Mouse (Mus musculus) lung, adult 2 months (tissue): Measurements from ENCODE around the gene Rbm39. TPM values are rescaled to one million over a fixed set of nuclear protein-coding genes. Genes with fewer than 3 reads are reported as not detected.

Experiments used
- DNase-seq: peaks from one replicate; pipeline ENCODE4 v3.0.0; 2022
- H3K4me1 ChIP-seq: fragments of 200-500 bp; 2 replicates; pipeline ENCODE4 v1.6.1; 2011; ENCODE audit warnings: low read length; ENCODE audit not compliant: control insufficient read depth, insufficient read depth
- H3K4me3 ChIP-seq: fragments of 200-500 bp; replicated peaks from 2 replicates; pipeline ENCODE3; 2011; ENCODE audit warnings: low read depth, mild to moderate bottlenecking, control low read depth, low read length; ENCODE audit errors: extremely low read depth
- CTCF ChIP-seq: fragments of 200-500 bp; IDR thresholded peaks from 2 replicates; pipeline ENCODE4 v1.5.1; 2011; ENCODE audit warnings: mild to moderate bottlenecking, low read length, control low read depth; ENCODE audit not compliant: insufficient read depth
- POLR2A ChIP-seq: fragments of 200-500 bp; IDR thresholded peaks from 2 replicates; pipeline ENCODE4 v1.6.1; 2011; ENCODE audit warnings: low read depth, mild to moderate bottlenecking, control low read depth, low read length, borderline replicate concordance; ENCODE audit errors: extremely low read depth
- WGBS: fragments of 180-500 bp; shearing (Covaris S2); methylation state at CpG from one replicate; pipeline ENCODE4 v1.1.7; 2018; 5-methylcytosine and 5-hydroxymethylcytosine counted together
- polyA plus RNA-seq: library from polyadenylated mRNA; depleted of rRNA; stranded (reverse); fragments of >200 nt; gene quantifications from 2 replicates; pipeline ENCODE4 v1.2.3, GENCODE M21; 2012; rRNA removed

The Rbm39 gene
- polyA plus RNA-seq: 65.2 and 81.0 TPM in 2 replicates

GRCm38 (mm10) chr2:156180094-156180821 lies at the start of gene Rbm39:
Gene Rbm39 (minus strand): TSS chr2:156180238.
- Histone ChIP-seq H3K4me1 (peaks cover 17% of the 10 kb centered on the region), H3K4me3 (peak within 1 kb of the TSS; percentile 98)
- peak; percentile 96 for TF ChIP-seq POLR2A
- TF ChIP-seq CTCF: peak; percentile 57; the same call in 1 of the 2 replicates
- WGBS: 1% methylated on average over 47 of the region's 47 CpGs
- DNase-seq: peak; percentile 100

GRCm38 (mm10) chr2:156229171-156229570 lies 49.1 kb upstream of the Rbm39 start:
- no peak for DNase-seq
- 98% methylated on average over 1 of the region's 1 CpGs for WGBS
- H3K4me1 ChIP-seq: no peaks in the 10 kb centered on the region; the same call in 1 of the 2 replicates
- TF ChIP-seq POLR2A (no peak), CTCF (no peak)
- H3K4me3 ChIP-seq: no peak overlapping the region

GRCm38 (mm10) chr2:156227689-156228088 lies 47.7 kb upstream of the Rbm39 start:
- DNase-seq: no peak
- Histone ChIP-seq H3K4me1 (no peaks in the 10 kb centered on the region), H3K4me3 (no peak overlapping the region)
- no peak for TF ChIP-seq POLR2A
- TF ChIP-seq CTCF: no peak
- WGBS: 100% methylated on average over 1 of the region's 1 CpGs

- TF ChIP-seq POLR2A (no peak), CTCF (no peak)
- WGBS: 73% methylated on average over 5 of the region's 5 CpGs
- no peak overlapping the region for H3K4me3 ChIP-seq
- no peak for DNase-seq
- H3K4me1 ChIP-seq: no peaks in the 10 kb centered on the region
These were observed 44.0 kb upstream of the Rbm39 start for GRCm38 (mm10) chr2:156224043-156224442.

- no peak for DNase-seq
- Histone ChIP-seq H3K4me3 (no peak overlapping the region), H3K4me1 (no peaks in the 10 kb centered on the region; the same call in 1 of the 2 replicates)
- no peak for TF ChIP-seq CTCF
- TF ChIP-seq POLR2A: no peak
These were observed 42.1 kb upstream of the Rbm39 start for GRCm38 (mm10) chr2:156222100-156222499.

- DNase-seq: no peak
- no peak for TF ChIP-seq CTCF
- TF ChIP-seq POLR2A: no peak
- Histone ChIP-seq H3K4me1 (no peaks in the 10 kb centered on the region; the same call in 1 of the 2 replicates), H3K4me3 (no peak overlapping the region)
- 46% methylated on average over 1 of the region's 1 CpGs for WGBS
These were observed 37.7 kb upstream of the Rbm39 start for GRCm38 (mm10) chr2:156217786-156218185.

GRCm38 (mm10) chr2:156203917-156204316 lies 23.9 kb upstream of the Rbm39 start:
- Histone ChIP-seq H3K4me1 (peaks cover 13% of the 10 kb centered on the region; the same call in 1 of the 2 replicates), H3K4me3 (no peak overlapping the region)
- no peak for DNase-seq
- TF ChIP-seq CTCF: 0 out of 2 replicates have a peak, but pooled peaks have one; percentile 4
- no peak for TF ChIP-seq POLR2A
- 89% methylated on average over 6 of the region's 6 CpGs for WGBS

GRCm38 (mm10) chr2:156202848-156203437 lies 22.9 kb upstream of the Rbm39 start:
- Histone ChIP-seq H3K4me3 (no peak overlapping the region), H3K4me1 (peaks cover 13% of the 10 kb centered on the region; the same call in 1 of the 2 replicates)
- WGBS: 26% methylated on average over 3 of the region's 3 CpGs
- TF ChIP-seq CTCF (no peak), POLR2A (no peak)
- no peak for DNase-seq

- no peak for TF ChIP-seq CTCF
- no peak for TF ChIP-seq POLR2A
- 88% methylated on average over 4 of the region's 4 CpGs for WGBS
- Histone ChIP-seq H3K4me3 (no peak overlapping the region), H3K4me1 (peaks cover 14% of the 10 kb centered on the region; the same call in 1 of the 2 replicates)
- DNase-seq: no peak
These were observed 21.4 kb upstream of the Rbm39 start for GRCm38 (mm10) chr2:156201486-156201885.

- 34% methylated on average over 3 of the region's 3 CpGs for WGBS
These were observed 19.9 kb upstream of the Rbm39 start for GRCm38 (mm10) chr2:156199944-156200343.

More at GRCm38 (mm10) chr2:156199944-156200343, 19.9 kb upstream of the Rbm39 start:
- TF ChIP-seq POLR2A (no peak), CTCF (no peak)
- Histone ChIP-seq H3K4me1 (peaks cover 18% of the 10 kb centered on the region), H3K4me3 (no peak overlapping the region)
- DNase-seq: no peak
